Mouse (Mus musculus) liver, embryonic 12.5 days (tissue): ENCODE measurements around the gene Nup133. TPM values are rescaled to one million over a fixed set of nuclear protein-coding genes. Genes with fewer than 3 reads are reported as not detected.

Experiments used
- ATAC-seq: fragments of 200-750 bp; cut with Nextera tagmentation; 2 replicates; pipeline ENCODE4 v1.8.0; 2017; ENCODE audit warnings: moderate number of reproducible peaks, mild to moderate bottlenecking, moderate library complexity
- H3K27ac ChIP-seq: fragments of 300-500 bp; sonication (generic); 2 replicates; pipeline ENCODE4 v1.5.1; 2016; ENCODE audit warnings: mild to moderate bottlenecking
- H3K27me3 ChIP-seq: fragments of 300-500 bp; sonication (generic); replicated peaks from 2 replicates; pipeline ENCODE4 v1.6.1; 2016; ENCODE audit warnings: mild to moderate bottlenecking, moderate library complexity
- H3K36me3 ChIP-seq: fragments of 300-500 bp; sonication (generic); 2 replicates; pipeline ENCODE4 v1.6.1; 2016; ENCODE audit warnings: mild to moderate bottlenecking, moderate library complexity
- H3K4me1 ChIP-seq: fragments of 300-500 bp; sonication (generic); 2 replicates; pipeline ENCODE4 v1.6.1; 2016
- H3K4me2 ChIP-seq: fragments of 300-500 bp; sonication (generic); 2 replicates; pipeline ENCODE4 v1.6.1; 2016; ENCODE audit warnings: mild to moderate bottlenecking, moderate library complexity
- H3K4me3 ChIP-seq: fragments of 300-500 bp; sonication (generic); 2 replicates; pipeline ENCODE4 v1.5.1; 2016; ENCODE audit warnings: mild to moderate bottlenecking, moderate library complexity
- H3K9ac ChIP-seq: fragments of 300-500 bp; sonication (generic); 2 replicates; pipeline ENCODE4 v1.6.1; 2016; ENCODE audit warnings: mild to moderate bottlenecking, moderate library complexity
- H3K9me3 ChIP-seq: fragments of 300-500 bp; sonication (generic); replicated peaks from 2 replicates; pipeline ENCODE4 v1.6.1; 2016; ENCODE audit warnings: mild to moderate bottlenecking, moderate library complexity
- WGBS: fragments of 180-500 bp; shearing (Covaris S2); methylation state at CpG from one replicate; pipeline ENCODE4 v1.1.7; 2016; ENCODE audit not compliant: insufficient replicate concordance; 5-methylcytosine and 5-hydroxymethylcytosine counted together
- polyA plus RNA-seq: library from polyadenylated mRNA; unstranded; fragments of >200 nt; fragmentation: Nextera tagmentation; extraction: Ambion mirVana; gene quantifications from 2 replicates; pipeline ENCODE4 v1.2.1, GENCODE M21; 2016

Nup133 gene
- 35.8 and 36.9 TPM in 2 replicates for polyA plus RNA-seq

- Histone ChIP-seq H3K9ac (peak within 1 kb of the TSS; percentile 88), H3K36me3 (peaks cover 77% of the 10 kb centered on the region), H3K27me3 (no peaks in the 10 kb centered on the region), H3K9me3 (no peaks in the 10 kb centered on the region), H3K4me2 (peak within 1 kb of the TSS; percentile 88), H3K4me1 (peaks cover 37% of the 10 kb centered on the region), H3K4me3 (peak within 1 kb of the TSS; percentile 90), H3K27ac (peak within 1 kb of the TSS; percentile 91)
- WGBS: under 1% methylated on average over 77 of the region's 77 CpGs
- ATAC-seq: peak; percentile 76
Observed at GRCm38 (mm10) chr8:123948942-123949685, at the start of gene Nup133. TSS of gene Nup133 (minus strand) at chr8:123949265.

- Histone ChIP-seq H3K4me3 (no peak overlapping the region), H3K9me3 (no peaks in the 10 kb centered on the region), H3K9ac (no peak overlapping the region), H3K27me3 (no peaks in the 10 kb centered on the region), H3K4me1 (peaks cover 47% of the 10 kb centered on the region), H3K36me3 (peaks cover 61% of the 10 kb centered on the region), H3K27ac (no peak overlapping the region), H3K4me2 (no peak overlapping the region)
- no peak for ATAC-seq
- 81% methylated on average over 3 of the region's 3 CpGs for WGBS
Observed at GRCm38 (mm10) chr8:123993997-123994396, 44.9 kb upstream of the Nup133 start.

GRCm38 (mm10) chr8:123993597-123993996, 44.5 kb upstream of the Nup133 start:
- no peak overlapping the region for H3K27ac ChIP-seq
- H3K4me1 ChIP-seq: peaks cover 51% of the 10 kb centered on the region
- H3K27me3 ChIP-seq: no peaks in the 10 kb centered on the region
- H3K4me3 ChIP-seq: no peak overlapping the region
- no peak overlapping the region for H3K4me2 ChIP-seq
- no peak for ATAC-seq
- H3K36me3 ChIP-seq: peaks cover 57% of the 10 kb centered on the region
- H3K9me3 ChIP-seq: no peaks in the 10 kb centered on the region
- H3K9ac ChIP-seq: no peak overlapping the region
- 86% methylated on average over 5 of the region's 5 CpGs for WGBS

GRCm38 (mm10) chr8:123992587-123992986, 43.5 kb upstream of the Nup133 start:
- H3K9ac ChIP-seq: no peak overlapping the region
- no peak for ATAC-seq
- H3K4me2 ChIP-seq: no peak overlapping the region

GRCm38 (mm10) chr8:123990277-123991049, 41.4 kb upstream of the Nup133 start:
- Histone ChIP-seq H3K9me3 (no peaks in the 10 kb centered on the region), H3K4me1 (peaks cover 80% of the 10 kb centered on the region), H3K4me2 (peak overlapping the region; percentile 82), H3K27me3 (no peaks in the 10 kb centered on the region), H3K4me3 (peak overlapping the region; percentile 39), H3K27ac (peak overlapping the region; percentile 99), H3K36me3 (peaks cover 29% of the 10 kb centered on the region), H3K9ac (peak overlapping the region; percentile 77)
- ATAC-seq: peak; percentile 50
- WGBS: 27% methylated on average over 13 of the region's 13 CpGs

More at GRCm38 (mm10) chr8:123992587-123992986, 43.5 kb upstream of the Nup133 start:
- H3K9me3 ChIP-seq: no peaks in the 10 kb centered on the region
- H3K36me3 ChIP-seq: peaks cover 48% of the 10 kb centered on the region
- no peaks in the 10 kb centered on the region for H3K27me3 ChIP-seq
- peaks cover 59% of the 10 kb centered on the region for H3K4me1 ChIP-seq
- 73% methylated on average over 8 of the region's 8 CpGs for WGBS
- H3K4me3 ChIP-seq: no peak overlapping the region
- H3K27ac ChIP-seq: peak overlapping the region; percentile 76

- Histone ChIP-seq H3K9me3 (no peaks in the 10 kb centered on the region), H3K27me3 (no peaks in the 10 kb centered on the region), H3K4me3 (peak overlapping the region; percentile 39), H3K9ac (peak overlapping the region; percentile 77), H3K4me1 (peaks cover 89% of the 10 kb centered on the region), H3K36me3 (peaks cover 16% of the 10 kb centered on the region), H3K4me2 (peak overlapping the region; percentile 82), H3K27ac (peak overlapping the region; percentile 99)
- ATAC-seq: peak; percentile 59
- 14% methylated on average over 7 of the region's 7 CpGs for WGBS
Observed at GRCm38 (mm10) chr8:123989128-123989527, 40.1 kb upstream of the Nup133 start.

- H3K4me2 ChIP-seq: peak overlapping the region; percentile 82
- peaks cover 11% of the 10 kb centered on the region for H3K36me3 ChIP-seq
- 7% methylated on average over 6 of the region's 6 CpGs for WGBS
- peak overlapping the region; percentile 77 for H3K9ac ChIP-seq
- H3K27me3 ChIP-seq: no peaks in the 10 kb centered on the region
- H3K9me3 ChIP-seq: no peaks in the 10 kb centered on the region
- peaks cover 94% of the 10 kb centered on the region for H3K4me1 ChIP-seq
- peak overlapping the region; percentile 99 for H3K27ac ChIP-seq
- peak; percentile 91 for ATAC-seq
- H3K4me3 ChIP-seq: peak overlapping the region; percentile 39
Observed at GRCm38 (mm10) chr8:123988605-123989038, 39.6 kb upstream of the Nup133 start.

GRCm38 (mm10) chr8:123982826-123983400, 33.8 kb upstream of the Nup133 start, which contains the start of gene Abcb10:
TSS of gene Abcb10 (minus strand) at chr8:123983122.
- peak within 1 kb of the TSS; percentile 95 for H3K9ac ChIP-seq
- H3K9me3 ChIP-seq: no peaks in the 10 kb centered on the region
- ATAC-seq: peak; percentile 84
- peaks cover 86% of the 10 kb centered on the region for H3K4me1 ChIP-seq
- H3K27ac ChIP-seq: peak within 1 kb of the TSS; percentile 99
- no peaks in the 10 kb centered on the region for H3K27me3 ChIP-seq
- peak within 1 kb of the TSS; percentile 82 for H3K4me2 ChIP-seq
- H3K4me3 ChIP-seq: peak within 1 kb of the TSS; percentile 74
- H3K36me3 ChIP-seq: peaks cover 35% of the 10 kb centered on the region
- WGBS: under 1% methylated on average over 51 of the region's 56 CpGs

GRCm38 (mm10) chr8:123982291-123982793, 33.3 kb upstream of the Nup133 start:
- peaks cover 86% of the 10 kb centered on the region for H3K4me1 ChIP-seq
- H3K27me3 ChIP-seq: no peaks in the 10 kb centered on the region
- no peaks in the 10 kb centered on the region for H3K9me3 ChIP-seq
- H3K36me3 ChIP-seq: peaks cover 41% of the 10 kb centered on the region
- peak overlapping the region; percentile 95 for H3K9ac ChIP-seq
- peak overlapping the region; percentile 74 for H3K4me3 ChIP-seq
- under 1% methylated on average over 48 of the region's 48 CpGs for WGBS
- peak overlapping the region; percentile 82 for H3K4me2 ChIP-seq
- no peak for ATAC-seq
- H3K27ac ChIP-seq: peak overlapping the region; percentile 99

- 30% methylated on average over 4 of the region's 4 CpGs for WGBS
- Histone ChIP-seq H3K4me2 (peak overlapping the region; percentile 82), H3K9me3 (no peaks in the 10 kb centered on the region), H3K4me1 (peaks cover 86% of the 10 kb centered on the region), H3K9ac (peak overlapping the region; percentile 95), H3K27ac (peak overlapping the region; percentile 99), H3K27me3 (no peaks in the 10 kb centered on the region), H3K4me3 (peak overlapping the region; percentile 74), H3K36me3 (peaks cover 48% of the 10 kb centered on the region)
- ATAC-seq: no peak
Observed at GRCm38 (mm10) chr8:123981674-123982073, 32.6 kb upstream of the Nup133 start.

- Histone ChIP-seq H3K4me2 (peak overlapping the region; percentile 82), H3K27ac (peak overlapping the region; percentile 99), H3K27me3 (no peaks in the 10 kb centered on the region), H3K9ac (peak overlapping the region; percentile 95), H3K4me3 (peak overlapping the region; percentile 74), H3K36me3 (peaks cover 62% of the 10 kb centered on the region), H3K4me1 (peaks cover 86% of the 10 kb centered on the region), H3K9me3 (0 out of 2 replicates have a peak, but pooled peaks cover under 1% of the 10 kb centered on the region)
- ATAC-seq: no peak
- WGBS: 19% methylated on average over 4 of the region's 4 CpGs
Observed at GRCm38 (mm10) chr8:123980239-123980638, 31.2 kb upstream of the Nup133 start.
